Comparison of ENCODE assay signal across 12 mouse cellular contexts in the genomic region with DNA sequence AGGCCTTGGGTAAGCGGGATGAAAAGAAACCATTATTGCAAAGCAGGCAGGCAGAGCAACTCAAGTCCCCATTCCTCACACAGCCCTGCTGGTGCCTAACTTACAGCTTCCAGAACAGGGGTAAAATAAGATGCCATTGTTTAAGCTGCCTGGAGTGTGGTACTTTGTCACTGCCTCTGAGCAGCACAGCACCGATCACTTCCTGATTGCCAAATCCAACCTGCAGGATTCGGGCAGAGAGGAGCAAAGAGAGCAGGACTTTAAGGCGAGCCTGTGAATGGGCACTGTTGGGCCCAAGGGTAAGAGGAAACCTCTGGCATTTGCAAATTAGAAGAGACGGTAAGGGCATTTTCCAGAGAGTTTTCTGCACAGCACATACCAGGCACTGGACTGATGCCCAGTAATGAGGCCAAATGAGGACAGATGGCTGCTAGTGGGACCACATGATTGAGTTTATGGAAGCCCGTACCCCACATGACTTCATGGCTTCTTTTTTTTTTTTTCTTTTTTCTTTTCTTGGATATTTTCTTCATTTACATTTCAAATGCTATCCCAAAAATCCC. TPM values are rescaled to one million over a fixed set of nuclear protein-coding genes. Genes with fewer than 3 reads are reported as not detected.
A peak's percentile ranks its signal among the peaks of the same experiment; 100 is the strongest.
DNase-seq lines count a peak whose midpoint lies in the region; ATAC-seq and TF ChIP-seq lines count a peak whose summit lies in the region.
"Had no signal": no experiment of that assay in that cellular context is flagged by ENCODE, and none has a peak within 500 bp of the region (broad histone marks: within the 10 kb centered on the region; RNA-seq: fewer than 3 reads in every experiment).

No protein-coding gene starts in this region.

- no peak for TF ChIP-seq CTCF in forebrain, postnatal 0 days (IDR thresholded peaks at IDR 0.05; ENCODE audit: low read depth)

- no peak overlapping the region for H3K4me3 ChIP-seq in forebrain, embryonic 15.5 days
- H3K4me3 ChIP-seq in forebrain, embryonic 11.5 days (ENCODE audit: low read depth, low read length): no peak overlapping the region
- H3K4me3 ChIP-seq in kidney, embryonic 16.5 days (ENCODE audit: low read length): no peak overlapping the region
- H3K4me3 ChIP-seq in forebrain, postnatal 0 days (ENCODE audit: low read depth, low read length): no peak overlapping the region
- H3K4me3 ChIP-seq: embryonic facial prominence, embryonic 10.5 days; midbrain, embryonic 10.5 days; neural tube, embryonic 15.5 days; stomach, embryonic 15.5 days had no signal

- H3K9me3 ChIP-seq in forebrain, embryonic 15.5 days: no peaks in the 10 kb centered on the region
- H3K9me3 ChIP-seq in forebrain, embryonic 11.5 days (ENCODE audit: control insufficient read depth, low read length): no peaks in the 10 kb centered on the region
- H3K9me3 ChIP-seq in kidney, embryonic 16.5 days (ENCODE audit: low read length): no peaks in the 10 kb centered on the region
- H3K9me3 ChIP-seq in forebrain, postnatal 0 days (ENCODE audit: low read length): no peaks in the 10 kb centered on the region
- H3K9me3 ChIP-seq: embryonic facial prominence, embryonic 10.5 days; midbrain, embryonic 10.5 days; neural tube, embryonic 15.5 days; stomach, embryonic 15.5 days had no signal

- 0 out of 2 replicates have a peak, but pooled peaks cover 3% of the 10 kb centered on the region for H3K4me1 ChIP-seq in forebrain, embryonic 15.5 days
- 0 out of 2 replicates have a peak, but pooled peaks cover 3% of the 10 kb centered on the region for H3K4me1 ChIP-seq in forebrain, embryonic 11.5 days (replicated peaks; ENCODE audit: control insufficient read depth, insufficient read depth, low read length)
- H3K4me1 ChIP-seq in kidney, embryonic 16.5 days (ENCODE audit: insufficient read depth, low read length): 0 out of 2 replicates have a peak, but pooled peaks cover 5% of the 10 kb centered on the region
- no peaks in the 10 kb centered on the region for H3K4me1 ChIP-seq in forebrain, postnatal 0 days (ENCODE audit: insufficient read depth)
- H3K4me1 ChIP-seq: embryonic facial prominence, embryonic 10.5 days; stomach, embryonic 15.5 days had no signal

- H3K9ac ChIP-seq in forebrain, embryonic 15.5 days (replicated peaks): no peak overlapping the region
- no peak overlapping the region for H3K9ac ChIP-seq in forebrain, embryonic 11.5 days (ENCODE audit: low read length)
- no peak overlapping the region for H3K9ac ChIP-seq in kidney, embryonic 16.5 days (replicated peaks; ENCODE audit: low read length)
- H3K9ac ChIP-seq in forebrain, postnatal 0 days: no peak overlapping the region
- H3K9ac ChIP-seq: neural tube, embryonic 15.5 days; stomach, embryonic 15.5 days had no signal

- H3K36me3 ChIP-seq in forebrain, embryonic 15.5 days: no peaks in the 10 kb centered on the region
- H3K36me3 ChIP-seq in forebrain, embryonic 11.5 days (ENCODE audit: control insufficient read depth, insufficient read depth, low read length): no peaks in the 10 kb centered on the region
- H3K36me3 ChIP-seq in kidney, embryonic 16.5 days (ENCODE audit: insufficient read depth, low read length): no peaks in the 10 kb centered on the region
- H3K36me3 ChIP-seq in forebrain, postnatal 0 days (ENCODE audit: insufficient read depth): no peaks in the 10 kb centered on the region
- H3K36me3 ChIP-seq: embryonic facial prominence, embryonic 10.5 days; midbrain, embryonic 10.5 days; neural tube, embryonic 15.5 days; stomach, embryonic 15.5 days had no signal

- WGBS in forebrain, embryonic 15.5 days: 65% methylated on average over 6 of the region's 6 CpGs
- 79% methylated on average over 6 of the region's 6 CpGs for WGBS in forebrain, embryonic 11.5 days
- WGBS in kidney, embryonic 16.5 days: 76% methylated on average over 6 of the region's 6 CpGs
- WGBS in forebrain, postnatal 0 days: 49% methylated on average over 6 of the region's 6 CpGs

- DNase-seq in forebrain, embryonic 11.5 days (ENCODE audit: low spot score): no peak
- DNase-seq in kidney, adult 18-20 months: peak; percentile 37
- peak; percentile 47 to 60 for DNase-seq in right cerebral cortex, postnatal 10 days (ENCODE audit: low spot score in 2 of 2)
- no peak for DNase-seq in right cerebral cortex, adult 18-20 months
- peak; percentile 28 for DNase-seq in forebrain, postnatal 0 days
- no peak for DNase-seq in ovary, postnatal 14 days (ENCODE audit: low spot score)

- peak; percentile 43; the same call in 1 of the 2 replicates for ATAC-seq in forebrain, embryonic 15.5 days (replicated peaks)
- ATAC-seq in forebrain, embryonic 11.5 days (replicated peaks; ENCODE audit: low FRiP score): no peak
- no peak for ATAC-seq in kidney, embryonic 16.5 days (ENCODE audit: low FRiP score, low TSS enrichment)
- no peak; the same call in 1 of the 2 replicates for ATAC-seq in forebrain, postnatal 0 days

- no peak overlapping the region for H3K4me2 ChIP-seq in forebrain, embryonic 15.5 days (replicated peaks)
- H3K4me2 ChIP-seq in forebrain, embryonic 11.5 days (ENCODE audit: low read depth, low read length, severe bottlenecking): no peak overlapping the region
- H3K4me2 ChIP-seq in kidney, embryonic 16.5 days (replicated peaks; ENCODE audit: low read depth, low read length): no peak overlapping the region
- no peak overlapping the region for H3K4me2 ChIP-seq in forebrain, postnatal 0 days (ENCODE audit: low read depth)
- H3K4me2 ChIP-seq: neural tube, embryonic 15.5 days; stomach, embryonic 15.5 days had no signal

- no peak overlapping the region for H3K27ac ChIP-seq in forebrain, embryonic 15.5 days (replicated peaks)
- no peak overlapping the region for H3K27ac ChIP-seq in forebrain, embryonic 11.5 days (ENCODE audit: low read depth, low read length)
- H3K27ac ChIP-seq in kidney, embryonic 16.5 days (ENCODE audit: low read length): no peak overlapping the region
- no peak overlapping the region for H3K27ac ChIP-seq in forebrain, postnatal 0 days (ENCODE audit: low read depth, low read length)
- H3K27ac ChIP-seq: embryonic facial prominence, embryonic 10.5 days; midbrain, embryonic 10.5 days; neural tube, embryonic 15.5 days; stomach, embryonic 15.5 days had no signal

- no peaks in the 10 kb centered on the region for H3K27me3 ChIP-seq in forebrain, embryonic 15.5 days
- H3K27me3 ChIP-seq in forebrain, embryonic 11.5 days (ENCODE audit: control insufficient read depth, insufficient read depth, low read length): no peaks in the 10 kb centered on the region
- no peaks in the 10 kb centered on the region for H3K27me3 ChIP-seq in kidney, embryonic 16.5 days (ENCODE audit: insufficient read depth, low read length)
- no peaks in the 10 kb centered on the region for H3K27me3 ChIP-seq in forebrain, postnatal 0 days (ENCODE audit: insufficient read depth, low read length)
- H3K27me3 ChIP-seq: neural tube, embryonic 15.5 days; stomach, embryonic 15.5 days had no signal

RNA-seq across cellular contexts. Expression of a gene that starts 23.8 kb away (rescaled TPM):
- polyA plus RNA-seq in forebrain, embryonic 15.5 days (2015; fragmentation: Nextera tagmentation; extraction: Ambion mirVana): 8.4 and 8.5 TPM in 2 replicates
- 8.7 and 9.6 TPM in 2 replicates for polyA plus RNA-seq in forebrain, embryonic 11.5 days (2014; fragmentation: Nextera tagmentation; extraction: Ambion mirVana)
- polyA plus RNA-seq in kidney, embryonic 16.5 days (2015; fragmentation: Nextera tagmentation; extraction: Ambion mirVana): 5.0 and 5.1 TPM in 2 replicates
- 21.7 and 29.3 TPM in 2 replicates for total RNA-seq in forebrain, postnatal 0 days (2014; rRNA removed)
- 4.5 and 4.9 TPM in 2 replicates for polyA plus RNA-seq in forebrain, postnatal 0 days (2015; fragmentation: Nextera tagmentation; extraction: Ambion mirVana)

RNA-seq across cellular contexts. Expression of a gene that starts 24.6 kb away (rescaled TPM):
- polyA plus RNA-seq in forebrain, embryonic 15.5 days (2015; fragmentation: Nextera tagmentation; extraction: Ambion mirVana): 84.1 and 87.3 TPM in 2 replicates
- 133 and 135 TPM in 2 replicates for polyA plus RNA-seq in forebrain, embryonic 11.5 days (2014; fragmentation: Nextera tagmentation; extraction: Ambion mirVana)
- 124 and 131 TPM in 2 replicates for polyA plus RNA-seq in kidney, embryonic 16.5 days (2015; fragmentation: Nextera tagmentation; extraction: Ambion mirVana)
- total RNA-seq in forebrain, postnatal 0 days (2014; rRNA removed): 64.2 and 64.3 TPM in 2 replicates
- polyA plus RNA-seq in forebrain, postnatal 0 days (2015; fragmentation: Nextera tagmentation; extraction: Ambion mirVana): 64.6 and 74.4 TPM in 2 replicates

RNA-seq across cellular contexts. Expression of a gene that starts 53.1 kb away (rescaled TPM):
- polyA plus RNA-seq in forebrain, embryonic 15.5 days (2015; fragmentation: Nextera tagmentation; extraction: Ambion mirVana): 24.1 and 28.3 TPM in 2 replicates
- 23.7 and 32.1 TPM in 2 replicates for polyA plus RNA-seq in forebrain, embryonic 11.5 days (2014; fragmentation: Nextera tagmentation; extraction: Ambion mirVana)
- polyA plus RNA-seq in kidney, embryonic 16.5 days (2015; fragmentation: Nextera tagmentation; extraction: Ambion mirVana): 25.0 and 27.7 TPM in 2 replicates
- total RNA-seq in forebrain, postnatal 0 days (2014; rRNA removed): 16.2 TPM in 2 replicates
- polyA plus RNA-seq in forebrain, postnatal 0 days (2015; fragmentation: Nextera tagmentation; extraction: Ambion mirVana): 24.3 and 37.2 TPM in 2 replicates

Comparison
In these comparisons a context has a peak if more than half of its experiments do, and no peak if none do; other contexts are left out.
1. DNase-seq: peak in kidney, adult 18-20 months (single experiment), right cerebral cortex, postnatal 10 days (2 of 2) and forebrain, postnatal 0 days (single experiment); none in forebrain, embryonic 11.5 days (single experiment), right cerebral cortex, adult 18-20 months (single experiment) and ovary, postnatal 14 days (single experiment).